Mouse (Mus musculus) monocyte, adult 5-6 weeks (primary cell): ENCODE measurements at regions not wholly inside any gene's neighbourhood (a gene's known extent, or its start where the extent isn't known, plus 50 kb on each side); places are given as distances from the start of the nearest gene placed in this dataset.
"Not testable (repeated sequence)": the region's sequence is repeated elsewhere in the genome, so short reads cannot be mapped to it uniquely, and the experiment has no call there.

ENCODE experiments used
- ATAC-seq: fragments of 153-309, 156-312 bp; replicated peaks from 2 replicates; pipeline ENCODE4 v1.8.0; 2017; ENCODE audit warnings: mild to moderate bottlenecking; ENCODE audit not compliant: low TSS enrichment, insufficient number of reproducible peaks, severe bottlenecking, poor library complexity, low FRiP score

DNA sequence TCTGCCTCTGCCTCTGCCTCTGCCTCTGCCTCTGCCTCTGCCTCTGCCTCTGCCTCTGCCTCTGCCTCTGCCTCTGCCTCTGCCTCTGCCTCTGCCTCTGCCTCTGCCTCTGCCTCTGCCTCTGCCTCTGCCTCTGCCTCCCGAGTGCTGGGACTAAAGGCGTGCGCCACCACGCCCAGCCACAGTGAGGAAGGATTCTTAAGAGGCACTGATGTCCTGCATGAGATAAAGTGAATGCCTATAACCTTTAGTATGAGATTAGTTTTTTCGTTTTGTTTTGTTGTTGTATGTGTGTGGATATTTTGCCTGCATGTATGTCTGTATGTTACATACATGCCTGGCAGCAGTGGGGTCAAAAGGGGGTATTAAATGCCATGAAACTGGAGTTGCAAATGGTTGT lies 63.2 kb downstream of the Hlx start:
- ATAC-seq = not testable (repeated sequence)

GRCm38 (mm10) chr1:184668428-184668827 lies 64.0 kb downstream of the Hlx start:
- no peak for ATAC-seq

DNA sequence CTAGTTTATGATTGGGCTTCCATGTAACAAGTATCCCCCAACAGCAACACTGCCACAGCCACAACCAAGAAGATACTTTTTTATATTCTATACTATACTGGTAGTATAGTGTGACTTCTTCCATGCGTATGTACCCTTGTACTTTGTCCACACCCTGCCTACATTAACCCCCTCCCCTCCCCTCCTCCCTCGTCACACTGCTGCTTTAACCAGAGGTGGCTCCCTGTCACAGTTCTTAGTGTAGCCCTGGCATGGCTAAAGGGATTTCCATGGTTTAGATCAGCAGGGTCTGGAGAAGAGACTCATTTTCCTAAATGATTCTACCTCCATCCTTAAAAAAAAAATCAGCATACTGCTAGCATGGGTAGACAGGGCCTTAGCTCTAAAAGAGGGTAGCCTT lies 64.4 kb downstream of the Hlx start:
- ATAC-seq = no peak

DNA sequence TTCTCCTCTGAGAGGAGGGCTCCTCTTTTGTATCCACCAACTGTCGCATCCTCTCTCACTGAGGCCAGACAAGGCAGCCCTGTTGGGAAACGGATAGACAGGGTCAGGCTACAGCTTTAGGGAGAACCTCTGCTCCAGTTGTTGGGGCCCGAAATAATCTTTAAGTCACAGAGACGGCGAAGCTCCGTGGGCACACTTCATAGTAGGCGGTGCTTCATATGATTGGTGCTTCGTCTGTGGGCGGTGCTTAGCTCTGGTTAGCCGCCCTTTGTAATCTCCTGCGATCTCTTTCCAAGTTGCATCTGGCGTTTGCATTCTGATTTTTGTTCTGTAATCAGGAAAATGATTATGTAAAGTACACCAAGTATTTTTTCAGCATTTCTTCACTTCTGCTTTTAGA lies 67.2 kb downstream of the Hlx start:
- ATAC-seq = no peak

GRCm38 (mm10) chr1:184664098-184664375 lies 68.4 kb downstream of the Hlx start:
- no peak for ATAC-seq

- no peak for ATAC-seq
These were observed 68.9 kb downstream of the Hlx start for GRCm38 (mm10) chr1:184663300-184664097.

- no peak for ATAC-seq
These were observed 81.8 kb downstream of the Hlx start for GRCm38 (mm10) chr1:184650541-184651105.

DNA sequence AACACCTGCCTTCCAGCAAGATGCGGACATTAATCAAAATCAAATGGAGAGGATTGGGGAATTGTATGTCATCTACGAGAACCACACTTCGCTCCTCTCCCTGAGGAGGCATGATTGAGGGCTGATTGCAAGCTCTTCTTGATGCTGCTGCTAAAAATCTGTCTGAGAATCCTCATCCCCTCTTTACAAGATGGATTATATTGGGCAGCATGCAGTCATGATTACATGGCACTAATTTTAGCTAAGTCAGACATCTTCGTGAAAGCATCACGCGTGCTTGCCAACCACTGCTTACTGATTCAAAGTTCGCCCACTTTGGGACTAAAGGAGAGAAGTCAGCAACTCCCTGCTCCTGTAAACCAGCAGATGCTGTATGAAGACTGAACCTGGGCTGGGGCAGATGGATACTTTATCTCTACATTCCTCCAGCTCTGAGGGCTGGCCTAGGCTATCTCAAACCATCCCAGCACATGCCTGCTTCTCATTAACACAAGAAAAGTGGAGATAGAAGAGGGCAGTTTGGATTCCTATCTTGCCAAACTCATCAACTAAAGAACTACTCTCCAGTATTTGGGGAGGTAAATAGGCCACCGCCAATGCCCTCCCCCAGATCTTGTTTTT lies 84.4 kb downstream of the Hlx start:
- ATAC-seq = no peak

DNA sequence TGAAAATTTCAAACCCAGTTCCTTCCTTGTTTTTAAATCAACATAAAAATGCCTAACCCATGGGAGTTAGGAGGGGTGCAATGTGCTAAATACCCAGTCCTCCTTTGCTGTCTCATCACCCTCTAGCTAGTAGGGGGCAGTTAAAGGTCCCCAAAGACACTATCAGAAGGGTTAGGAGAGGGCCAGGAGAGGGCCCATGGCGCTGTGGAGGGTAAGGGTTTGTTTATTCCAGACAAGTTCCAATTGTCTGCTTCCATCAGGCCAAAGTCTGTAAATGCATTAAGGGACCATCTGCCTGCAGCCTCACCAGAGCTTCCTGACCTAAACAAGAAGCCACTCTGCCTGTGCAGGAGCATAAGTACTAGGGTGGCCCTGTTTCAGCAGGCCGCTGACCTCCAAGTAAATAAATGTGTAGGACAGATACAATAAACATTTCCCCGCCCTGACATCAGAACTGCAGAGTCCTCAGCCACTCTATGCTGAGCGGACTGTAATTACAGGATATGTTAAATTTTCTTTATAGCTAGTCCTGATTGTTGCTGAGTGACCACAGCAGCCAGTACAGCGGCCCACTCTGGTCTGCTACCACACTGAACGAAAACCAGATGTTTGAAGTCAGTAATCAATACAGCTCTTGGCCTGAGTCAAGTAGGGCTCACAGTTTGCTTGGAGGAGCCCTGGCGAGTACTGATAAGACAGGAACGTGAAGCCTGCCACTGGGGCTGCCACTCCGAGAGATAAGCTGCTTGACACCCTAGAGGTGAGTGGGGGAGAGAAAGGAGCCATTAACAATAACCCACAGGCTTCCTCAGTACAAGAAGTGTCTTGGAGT lies 87.4 kb downstream of the Hlx start:
- no peak for ATAC-seq

GRCm38 (mm10) chr1:184630695-184631475 lies 101.5 kb downstream of the Hlx start:
- ATAC-seq = no peak

GRCm38 (mm10) chr1:184629194-184629593 lies 103.2 kb downstream of the Hlx start:
- no peak for ATAC-seq

GRCm38 (mm10) chr1:184628566-184629168 lies 103.8 kb downstream of the Hlx start:
- no peak for ATAC-seq

- no peak for ATAC-seq
These were observed 110.0 kb downstream of the Hlx start for GRCm38 (mm10) chr1:184622462-184622861.

- ATAC-seq = no peak
These were observed 110.5 kb downstream of the Hlx start for GRCm38 (mm10) chr1:184621950-184622349.

GRCm38 (mm10) chr1:184617853-184618454 lies 114.5 kb downstream of the Hlx start:
- ATAC-seq = peak; percentile 84

- ATAC-seq = no peak
These were observed 116.4 kb downstream of the Hlx start for GRCm38 (mm10) chr1:184615991-184616390.

GRCm38 (mm10) chr1:184614699-184615415 lies 117.6 kb downstream of the Hlx start:
- no peak; the same call in 1 of the 2 replicates for ATAC-seq
